Mouse (Mus musculus) heart, adult 18-20 months (tissue): Measurements from ENCODE around the gene Tor4a. TPM values are rescaled to one million over a fixed set of nuclear protein-coding genes. Genes with fewer than 3 reads are reported as not detected.

Experiments
- DNase-seq, 2 experiments: peaks; one replicate each; pipeline ENCODE4 v3.0.0; 2021 to 2022; ENCODE audit warnings: mixed read lengths in 1 of 2
- total RNA-seq, 2 experiments: library from RNA; stranded (reverse); gene quantifications; 2 replicates each; pipeline ENCODE4 v1.2.3; 2021

The Tor4a gene
- total RNA-seq, 2 experiments from 2014 or later: 4.0 to 4.6 TPM

DNA sequence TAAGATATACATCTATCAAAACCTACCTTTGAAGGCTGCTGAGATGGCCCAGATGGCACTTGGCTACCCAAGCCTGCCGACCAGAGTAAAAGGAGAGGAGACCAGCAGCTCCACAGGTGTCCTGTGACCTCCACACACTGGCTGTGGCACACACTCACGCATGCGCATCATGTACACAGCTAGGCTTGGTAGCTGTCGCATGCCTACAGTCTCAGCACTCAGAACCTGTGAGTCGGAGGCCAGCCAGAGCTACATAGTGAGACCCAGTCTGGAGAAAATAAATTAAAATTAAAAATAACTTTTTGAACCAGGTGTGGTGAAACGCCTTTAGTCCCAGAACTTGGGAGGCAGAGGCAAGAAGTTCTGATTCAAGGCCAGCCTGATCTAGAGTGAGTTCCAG is 8.8 kb downstream of the Tor4a start:
- DNase-seq: no peak

DNA sequence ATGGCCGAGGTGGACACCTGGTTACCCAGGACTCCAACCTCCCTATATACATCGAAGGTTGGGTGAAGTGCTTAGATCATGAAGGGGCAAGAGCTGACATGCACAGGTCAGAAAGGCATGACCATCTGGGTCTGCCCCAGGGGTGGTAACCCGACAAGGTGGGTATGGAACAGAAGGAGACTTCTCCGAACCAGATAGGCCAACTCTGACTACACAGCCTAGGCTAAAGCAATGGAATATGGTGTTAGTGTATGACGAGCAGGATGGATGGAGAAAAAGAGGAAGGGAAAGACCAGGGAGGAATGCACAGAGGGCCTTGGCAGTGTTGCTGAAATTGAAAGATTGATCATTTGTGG is 10.1 kb downstream of the Tor4a start:
- no peak for DNase-seq

DNA sequence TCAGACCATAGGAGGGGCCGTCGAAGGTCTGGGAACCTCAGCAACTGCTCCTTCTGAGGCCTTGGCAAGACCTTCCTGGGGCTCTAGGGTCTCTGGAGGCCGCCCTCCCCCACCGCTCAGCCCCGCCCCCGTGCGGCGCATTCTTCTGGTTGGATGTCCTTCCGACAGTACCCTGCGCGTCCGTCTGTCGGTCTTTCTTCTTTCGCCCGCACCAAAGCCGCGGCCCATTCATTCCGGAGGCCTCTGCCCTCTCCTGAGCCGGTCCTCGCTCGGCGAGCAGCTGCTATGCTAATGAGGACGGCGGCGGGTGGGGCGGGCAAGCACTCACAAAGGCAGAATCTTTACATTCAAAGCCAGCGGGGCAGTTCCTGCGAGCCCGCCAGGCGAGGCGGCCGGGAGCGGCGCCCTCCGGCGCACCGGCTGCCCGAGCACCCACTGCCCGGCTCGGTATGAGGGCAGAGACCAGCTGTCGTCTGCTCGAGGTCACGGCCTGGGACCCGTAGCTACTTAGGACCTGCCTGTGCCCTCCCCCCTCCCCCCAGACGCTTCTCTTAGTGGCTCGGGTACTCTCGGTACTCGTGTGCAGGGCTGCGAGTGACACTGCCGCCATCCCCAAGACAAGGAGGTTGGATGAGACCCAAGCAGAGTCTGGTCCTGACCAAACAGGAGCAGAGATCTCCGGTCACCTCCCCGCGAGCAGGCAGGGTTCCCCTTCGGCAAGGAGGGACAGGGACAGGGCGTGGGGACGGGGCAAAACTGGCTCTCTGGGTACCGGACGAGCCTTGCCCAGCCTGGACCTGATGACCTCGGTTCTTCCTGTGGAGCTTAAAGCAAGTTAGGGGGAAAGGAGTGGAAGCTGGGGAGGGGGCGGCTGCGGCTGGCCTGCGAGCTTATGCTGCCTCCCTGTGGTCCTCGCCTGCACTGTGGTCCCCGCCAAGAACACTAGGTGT is 10.8 kb downstream of the Tor4a start:
- DNase-seq: peak; percentile 48 to 61

DNA sequence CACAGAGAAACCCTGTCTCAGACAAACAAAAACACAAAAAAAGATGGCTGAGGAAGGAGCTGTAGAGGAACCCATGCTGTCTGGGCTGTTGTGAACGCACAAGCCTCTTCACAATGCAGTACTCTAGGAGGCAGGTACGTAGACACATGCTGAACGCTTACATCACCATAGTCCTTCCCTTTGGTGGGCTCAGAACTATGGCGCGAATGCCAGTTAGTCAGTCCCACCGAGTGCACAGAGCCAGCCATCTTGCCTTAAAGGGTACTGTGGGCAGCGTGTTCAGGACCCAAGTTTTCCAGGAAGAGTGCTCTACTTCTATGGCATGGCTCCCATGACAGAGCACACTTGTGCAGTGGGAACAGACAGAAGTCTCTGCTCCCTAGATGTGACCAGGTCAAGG is 12.2 kb downstream of the Tor4a start:
- no peak for DNase-seq

DNA sequence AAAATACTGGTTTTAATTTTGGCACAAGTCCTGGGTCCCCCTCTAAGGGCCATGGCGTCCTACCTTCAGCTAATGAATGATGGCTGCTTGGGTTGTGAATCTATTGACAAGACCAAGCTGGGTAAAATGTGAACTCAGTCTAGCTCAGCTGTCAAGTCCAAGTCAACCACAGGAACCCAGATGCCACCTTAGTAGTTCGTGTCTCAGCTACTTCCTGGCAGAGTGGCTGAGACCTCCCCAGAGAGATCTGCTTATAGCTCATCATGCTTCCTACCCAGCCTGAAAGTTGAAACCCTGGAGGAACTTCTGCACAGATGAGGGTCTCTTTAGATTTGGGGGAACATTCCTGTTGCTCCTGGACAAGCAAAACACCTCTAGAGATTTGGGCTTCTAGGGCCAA is 13.3 kb downstream of the Tor4a start:
- DNase-seq: no peak

DNA sequence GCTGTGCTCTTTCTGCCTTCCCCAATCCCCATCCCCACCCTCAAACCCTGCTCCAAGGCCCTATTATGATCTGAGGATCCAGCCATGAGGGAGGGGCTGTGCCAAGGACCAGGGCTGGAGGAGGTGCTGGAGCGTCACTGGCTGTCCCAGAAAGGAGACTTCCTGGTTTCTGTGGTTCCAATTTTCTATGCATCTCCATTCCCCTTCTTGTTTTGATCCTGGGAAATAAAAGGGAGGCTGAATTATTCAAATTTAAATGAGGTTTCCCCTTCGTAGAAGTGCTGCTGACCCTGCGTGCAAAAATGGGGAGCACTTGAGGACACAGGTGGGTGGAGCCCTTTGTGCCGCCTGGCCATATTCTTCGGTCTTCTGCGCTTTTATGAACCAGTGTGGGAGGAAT is 14.0 kb downstream of the Tor4a start:
- DNase-seq: no peak

DNA sequence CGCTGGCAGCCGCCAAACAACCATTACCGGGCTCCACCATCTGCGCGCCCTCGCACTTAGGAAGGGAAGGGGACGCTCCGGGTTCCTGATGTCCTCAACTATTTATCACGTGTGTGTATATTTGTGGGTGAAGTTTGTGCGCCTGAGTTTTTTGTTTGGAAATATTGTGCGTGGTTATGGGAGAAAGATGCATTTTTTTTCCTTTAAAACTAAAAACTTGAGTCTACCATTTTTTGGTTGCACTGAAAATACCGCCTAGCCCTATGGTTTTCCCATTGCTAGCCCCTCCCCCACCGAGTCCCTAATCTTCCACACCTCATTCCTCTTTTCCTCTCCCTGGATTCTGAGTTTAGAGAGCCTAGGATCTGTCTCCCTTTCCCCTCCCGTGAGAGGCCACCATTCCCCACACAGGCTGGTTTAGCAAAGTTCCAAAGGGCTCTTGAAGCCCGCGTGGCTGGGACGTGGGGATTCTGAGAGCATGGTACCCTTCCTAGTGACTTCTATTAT is 14.7 kb downstream of the Tor4a start:
- no peak for DNase-seq

DNA sequence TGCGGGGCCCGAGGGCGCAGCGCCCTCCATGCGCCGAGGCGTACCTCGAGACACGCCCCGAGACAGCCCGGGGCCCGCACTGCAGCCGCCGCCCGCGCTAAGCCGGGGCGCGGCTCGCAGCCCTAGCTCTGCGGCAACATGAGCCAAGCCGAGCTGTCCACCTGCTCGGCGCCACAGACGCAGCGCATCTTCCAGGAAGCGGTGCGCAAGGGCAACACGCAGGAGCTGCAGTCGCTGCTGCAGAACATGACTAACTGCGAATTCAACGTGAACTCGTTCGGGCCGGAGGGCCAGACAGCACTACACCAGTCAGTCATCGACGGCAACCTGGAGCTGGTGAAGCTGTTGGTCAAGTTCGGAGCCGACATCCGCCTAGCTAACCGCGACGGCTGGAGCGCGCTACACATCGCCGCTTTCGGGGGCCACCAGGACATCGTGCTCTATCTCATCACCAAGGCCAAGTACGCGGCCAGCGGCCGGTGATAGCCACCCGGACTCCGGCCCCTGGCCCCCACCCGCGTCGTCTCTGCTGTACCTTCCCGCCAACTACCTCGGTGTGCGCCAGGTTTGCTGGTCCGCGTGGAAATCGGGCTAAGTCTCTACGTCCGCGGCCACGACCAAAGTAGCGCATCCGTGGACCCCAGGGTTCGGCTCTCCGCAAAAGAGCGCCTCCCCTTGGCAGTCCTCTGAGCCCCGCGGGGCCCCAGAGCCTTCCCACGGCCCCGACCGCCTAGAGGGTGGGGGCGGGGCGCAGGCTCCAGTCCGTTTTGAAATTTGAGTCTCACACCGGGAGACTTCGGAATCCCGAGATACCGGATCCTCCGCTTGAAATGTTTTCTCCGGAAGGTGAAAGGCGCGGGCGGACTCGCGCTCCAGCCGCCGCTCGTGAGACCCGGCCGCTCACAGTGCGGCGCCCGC is 15.5 kb downstream of the Tor4a start:
- DNase-seq: peak in 1 of 2 experiments; percentile 56

DNA sequence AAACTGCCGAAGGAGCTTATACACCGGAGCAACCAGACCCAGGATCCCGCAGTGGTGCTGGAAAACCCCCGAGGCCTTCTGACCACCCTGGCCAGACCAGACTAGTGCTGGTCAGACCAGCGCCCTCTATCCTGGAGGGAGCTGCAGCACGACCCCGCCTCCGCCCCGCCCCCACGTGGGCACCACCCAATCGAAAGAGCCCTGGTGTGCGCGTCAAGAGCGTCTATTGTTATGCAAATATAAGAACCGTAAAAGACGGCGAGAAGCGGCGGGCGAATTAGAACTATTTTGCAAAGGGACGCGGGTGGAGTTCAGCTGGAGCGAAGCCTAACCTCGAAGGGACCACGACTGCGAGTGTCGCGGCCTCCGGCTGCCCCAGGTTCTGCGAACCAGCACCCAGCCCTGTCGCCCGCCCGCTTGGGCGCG is 16.2 kb downstream of the Tor4a start, which contains the start of gene Nrarp:
Gene Nrarp, plus strand, starts transcription at position 281 of the 426 bp plus-strand sequence.
- peak; percentile 93 to 95 for DNase-seq

DNA sequence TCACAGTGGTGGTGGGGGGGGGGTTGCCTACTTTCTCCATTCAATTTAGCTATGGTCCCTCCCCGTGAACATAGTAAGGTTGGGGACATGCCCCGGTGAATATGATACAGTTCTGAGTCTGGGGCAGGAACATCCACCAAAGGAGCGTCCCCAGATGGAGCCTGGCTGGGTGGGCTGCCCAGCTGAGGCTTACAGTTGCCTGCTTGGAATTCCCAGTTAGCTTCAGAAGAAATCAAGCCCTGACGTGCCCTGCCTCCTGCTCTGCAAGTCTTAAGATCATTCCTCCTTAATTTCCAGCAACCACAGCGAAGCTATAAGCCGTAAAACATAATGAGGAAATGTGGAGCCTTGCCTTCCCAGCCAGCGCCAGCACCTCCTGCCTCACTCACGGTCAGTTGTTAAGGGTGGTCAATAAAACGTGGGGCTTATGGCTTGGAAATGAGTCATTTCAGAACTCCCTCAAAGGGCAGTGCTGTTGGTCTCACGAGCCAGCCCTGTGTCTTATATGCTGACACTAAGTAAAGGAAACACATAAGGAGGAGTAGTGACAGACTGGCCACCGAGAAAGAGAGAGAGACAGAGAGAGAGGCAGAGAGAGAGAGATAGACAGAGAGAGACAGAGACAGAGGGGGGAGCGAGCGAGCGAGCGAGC is 17.0 kb downstream of the Tor4a start:
- no peak for DNase-seq

DNA sequence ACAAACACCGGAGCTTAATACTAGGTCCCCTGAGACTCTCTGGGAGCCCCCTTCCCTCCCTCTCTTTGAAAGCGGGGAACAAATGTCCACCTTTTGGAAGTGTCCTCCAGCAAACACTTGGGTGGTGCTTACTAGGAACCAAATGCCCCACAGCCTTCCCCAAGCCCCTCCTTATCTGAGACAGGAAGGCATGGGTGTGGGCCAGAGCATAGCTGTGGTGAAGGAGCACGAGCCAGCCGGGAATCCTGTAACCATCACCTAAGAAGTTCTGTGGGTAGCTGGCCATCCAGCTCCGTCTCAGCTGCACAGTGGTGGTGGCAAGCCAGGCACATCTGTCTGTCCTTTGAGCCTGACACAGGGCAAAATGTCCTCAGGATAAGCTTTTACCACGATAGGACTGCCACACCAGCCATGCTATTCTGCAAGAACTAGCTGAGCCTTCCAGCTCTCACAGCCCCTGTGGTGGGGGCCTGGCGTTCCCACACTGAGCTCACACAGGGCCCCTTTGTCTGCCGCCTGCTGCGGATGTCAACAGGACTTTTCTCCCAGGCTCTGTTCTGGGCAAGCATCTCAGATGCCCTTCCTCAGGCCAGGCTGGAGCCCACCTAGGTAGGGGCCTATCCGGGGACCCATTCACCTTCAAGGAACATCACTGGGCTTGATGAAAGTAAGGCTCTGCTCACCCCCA is 18.3 kb downstream of the Tor4a start:
- DNase-seq: peak in 1 of 2 experiments; percentile 54

DNA sequence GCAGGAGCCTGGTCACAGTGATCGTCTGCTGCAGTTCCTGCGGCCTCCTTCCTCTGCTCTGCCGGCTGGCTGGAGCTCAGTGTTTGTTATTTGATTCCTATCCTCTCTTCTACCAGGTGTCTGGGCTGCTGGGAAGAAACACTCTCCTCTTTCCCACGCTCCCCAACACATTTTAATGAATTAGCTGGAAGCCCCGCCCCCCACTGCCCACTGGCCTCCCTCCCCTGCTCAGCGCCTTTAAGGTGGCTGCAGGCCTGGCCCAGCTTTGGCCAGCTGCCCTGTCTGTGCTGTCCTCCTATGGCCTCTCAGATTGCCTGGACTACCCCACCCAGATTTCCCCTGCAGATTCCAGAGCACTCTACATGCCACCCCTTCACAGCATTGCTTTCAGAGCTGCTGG is 19.0 kb downstream of the Tor4a start:
- peak in 1 of 2 experiments; percentile 74 for DNase-seq

DNA sequence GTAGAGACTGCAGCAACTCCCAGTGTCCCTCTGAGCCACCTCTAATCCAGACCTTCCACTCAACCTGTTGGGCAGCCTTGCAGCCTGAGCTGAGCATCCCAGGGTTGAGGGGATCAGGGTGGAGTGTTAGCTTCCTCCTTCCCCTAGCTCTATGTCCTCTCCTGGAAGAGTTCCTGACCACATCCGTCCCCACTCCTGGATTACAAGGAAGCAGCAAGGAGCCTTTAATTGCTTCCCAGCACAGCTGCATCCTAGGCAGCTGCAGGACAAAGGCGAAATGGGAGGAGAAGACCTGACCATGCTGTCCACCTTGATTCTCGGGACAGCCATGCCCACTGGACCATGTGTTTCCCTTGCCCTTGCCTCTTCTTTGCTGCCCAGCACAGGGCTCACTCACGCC is 19.6 kb downstream of the Tor4a start:
- peak in 1 of 2 experiments; percentile 54 for DNase-seq

DNA sequence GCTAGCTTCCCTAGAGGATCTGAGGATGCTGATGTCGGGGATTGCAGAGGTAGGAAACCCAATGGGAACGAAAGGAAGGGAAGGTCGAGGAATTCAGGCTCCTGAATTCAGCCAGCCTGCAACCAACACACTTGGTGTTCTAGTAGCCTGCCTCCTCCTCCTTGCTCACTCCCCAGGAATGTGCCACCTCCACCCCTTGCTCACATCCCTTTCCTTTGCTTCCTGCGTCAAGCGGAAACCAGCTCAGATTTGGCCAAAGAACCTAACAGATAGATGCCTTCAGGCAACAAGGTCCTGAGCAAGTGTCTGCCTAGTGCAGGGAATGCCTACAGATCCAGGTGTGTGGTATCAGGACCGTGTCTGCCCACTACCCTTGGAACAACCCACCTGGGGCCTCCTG is 20.1 kb downstream of the Tor4a start:
- peak in 1 of 2 experiments; percentile 81 for DNase-seq

DNA sequence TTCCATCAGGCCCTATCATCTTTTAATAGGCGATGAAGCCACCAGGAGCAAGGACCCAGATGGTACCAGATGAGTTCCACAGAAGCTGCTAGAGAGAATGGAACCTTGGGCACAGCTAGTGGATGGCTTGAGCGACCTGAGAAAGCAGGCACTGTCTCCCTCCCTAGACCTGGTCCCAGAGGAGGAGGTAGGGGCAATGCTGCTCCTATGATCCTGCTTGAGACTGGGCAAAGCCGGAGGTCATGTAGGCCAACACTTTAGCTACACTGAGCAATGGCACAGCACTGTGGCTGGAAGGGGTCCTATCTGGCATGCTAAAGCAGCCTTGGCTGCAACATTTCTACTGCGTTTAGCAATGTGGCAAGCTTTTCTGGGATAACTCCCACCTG is 21.0 kb downstream of the Tor4a start:
- no peak for DNase-seq

DNA sequence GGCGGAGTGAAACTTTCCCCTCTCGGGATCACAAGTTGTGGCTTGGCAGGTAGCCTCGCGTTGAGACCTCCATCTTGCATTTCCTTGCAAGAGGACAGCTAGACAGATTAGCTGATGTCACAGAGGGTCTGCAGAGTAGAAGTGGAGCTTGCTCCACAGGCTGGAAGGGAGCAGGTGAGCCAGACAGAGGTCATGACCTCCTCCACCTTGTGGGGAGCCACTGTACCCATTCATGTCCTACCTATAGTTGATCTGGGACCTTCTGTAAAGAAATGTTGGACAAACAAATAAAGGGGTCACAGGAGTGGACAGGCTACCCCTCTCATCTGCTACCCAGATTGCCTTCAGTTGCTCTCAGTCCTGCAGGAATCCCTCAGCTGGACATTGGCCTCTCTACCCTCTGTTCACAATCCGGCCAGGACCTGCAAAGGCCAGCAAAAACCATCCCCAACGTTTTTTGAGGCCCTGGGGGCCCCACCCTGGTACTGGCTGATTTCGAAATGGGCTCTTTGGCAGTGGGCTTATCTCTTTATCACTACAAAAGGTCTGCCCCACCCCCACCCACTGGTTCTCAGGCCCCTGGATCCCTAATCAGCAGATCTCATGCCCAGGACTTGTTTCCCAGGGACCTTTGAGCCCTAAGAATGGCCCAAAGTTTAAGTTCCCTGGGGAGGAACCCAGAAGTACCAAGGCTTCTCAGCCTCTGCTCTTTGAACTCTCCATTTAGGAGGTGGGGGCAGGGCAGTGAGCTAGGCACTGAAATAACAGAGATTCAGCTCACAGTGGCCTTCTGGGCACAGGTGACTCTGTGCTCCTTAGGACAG is 21.6 kb downstream of the Tor4a start:
- no peak for DNase-seq

DNA sequence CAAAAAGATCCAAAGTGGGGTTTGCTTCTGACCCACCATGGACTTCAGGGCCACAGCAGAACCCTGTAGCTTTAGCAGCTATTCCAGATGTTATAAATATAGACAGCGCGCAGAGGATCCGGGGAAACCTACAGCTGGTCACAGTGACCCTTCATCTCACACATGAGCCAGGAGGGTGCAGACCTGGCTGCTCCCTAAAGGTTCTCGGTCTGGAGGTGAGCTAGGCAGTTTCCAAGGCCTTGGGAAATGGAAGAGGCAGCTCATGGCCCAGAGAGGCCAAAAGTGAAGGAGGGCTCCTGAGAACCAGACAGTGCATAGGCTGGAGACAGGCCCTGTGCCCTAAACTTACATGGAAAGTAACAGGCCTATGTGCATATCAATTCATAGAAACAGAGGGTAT is 22.9 kb downstream of the Tor4a start:
- DNase-seq: no peak

DNA sequence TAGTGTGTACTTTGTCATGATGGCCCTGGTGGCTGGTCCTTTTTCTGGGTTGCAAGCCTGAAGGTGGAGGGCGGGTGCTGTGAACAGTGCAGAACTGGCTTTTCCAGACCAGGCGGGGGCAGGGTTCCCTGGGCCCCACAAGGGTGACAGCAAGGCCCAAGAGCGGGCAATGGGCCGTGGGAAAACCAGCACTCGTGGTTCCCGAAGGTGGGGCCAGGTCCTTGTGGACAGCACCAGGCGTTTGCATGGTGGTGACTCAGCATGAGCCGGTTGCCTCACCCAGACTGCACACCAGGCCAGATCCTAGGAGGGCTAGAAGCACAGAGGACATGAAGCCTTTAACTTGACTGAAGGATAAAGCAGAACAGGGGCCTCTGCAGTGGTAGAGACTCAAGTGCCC is 24.1 kb downstream of the Tor4a start:
- DNase-seq: no peak

DNA sequence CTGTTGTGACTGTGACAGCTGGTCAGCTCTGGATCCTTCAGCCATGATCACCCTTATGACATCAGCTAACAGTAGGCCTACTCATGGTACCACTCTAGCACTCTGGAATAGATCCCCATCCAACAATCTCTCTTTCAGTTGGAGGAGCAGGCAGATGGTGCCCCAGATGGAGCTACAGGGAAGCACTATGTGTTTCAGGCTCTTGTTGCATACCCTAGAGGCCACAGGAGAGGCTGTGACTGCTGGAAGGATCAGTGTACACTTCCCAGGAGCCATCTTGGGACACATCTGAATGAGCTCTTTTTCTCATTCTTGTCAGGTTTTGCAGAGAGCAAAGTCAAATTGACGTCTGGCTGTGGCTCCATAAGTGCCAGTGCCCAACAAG is 24.9 kb downstream of the Tor4a start:
- DNase-seq: no peak

DNA sequence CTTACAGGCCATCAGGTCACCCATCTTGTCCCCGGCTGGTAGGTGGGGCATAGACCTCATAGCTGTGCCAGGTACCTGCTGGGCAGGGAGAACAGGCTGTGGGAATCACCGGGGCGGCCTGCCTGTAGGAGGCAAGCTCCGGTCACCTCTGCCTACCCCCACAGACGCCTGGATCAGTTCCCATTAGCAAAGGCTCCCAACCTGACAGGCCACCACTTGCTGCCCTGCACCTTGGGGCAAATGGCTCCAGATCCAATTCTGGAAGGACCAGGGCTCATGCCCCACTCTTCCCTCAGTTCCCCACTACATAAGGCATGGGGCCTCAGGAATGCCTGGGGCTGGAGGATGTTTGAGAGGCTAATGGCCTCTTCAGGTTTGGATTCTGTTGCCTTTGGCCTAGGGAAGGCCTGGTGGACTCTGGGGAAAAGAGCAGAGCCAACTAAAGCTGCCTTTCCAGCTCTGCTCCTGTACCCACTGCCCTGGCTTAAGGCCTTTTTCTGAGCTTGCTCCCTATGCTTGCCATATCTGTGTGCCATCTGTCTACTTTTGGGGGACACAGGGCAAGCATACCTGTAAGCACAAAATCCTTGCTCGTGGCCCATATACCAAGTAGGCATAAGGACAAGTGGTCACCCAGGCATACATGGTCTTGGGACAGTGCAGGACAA is 25.5 kb downstream of the Tor4a start:
- DNase-seq: no peak
